In the genomic region with DNA sequence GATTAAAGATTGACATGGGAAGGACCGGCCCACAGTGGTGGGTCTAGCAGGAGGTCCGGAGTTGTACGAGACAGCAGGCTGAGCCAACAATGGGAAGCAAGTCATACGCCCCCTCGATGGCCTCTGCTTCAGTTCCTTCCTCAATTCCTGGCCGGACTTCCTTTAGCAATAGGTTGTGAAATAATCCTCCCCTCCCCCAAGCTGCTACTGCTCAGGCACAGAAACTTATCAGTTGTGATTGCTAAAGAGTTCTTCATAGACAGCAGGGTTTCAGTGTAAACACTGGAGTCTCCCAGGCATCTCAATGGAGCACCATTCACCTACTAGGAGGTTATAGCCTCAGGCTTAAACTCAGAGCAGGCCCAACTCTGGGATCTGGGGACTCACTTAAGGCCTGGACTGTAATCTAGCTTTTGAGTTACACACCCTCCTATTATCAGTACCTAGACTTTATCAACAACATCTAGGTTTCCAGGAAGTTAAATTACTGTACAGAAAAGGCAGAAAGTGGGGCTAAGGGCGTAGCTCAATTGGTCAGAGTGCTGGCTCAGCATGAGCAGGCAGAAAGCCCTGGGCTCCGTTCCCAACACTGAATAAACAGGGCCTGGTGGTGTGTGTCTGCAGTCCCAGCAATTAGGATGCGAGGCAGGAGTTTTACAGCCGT, we compare ENCODE assay signal across 8 mouse cellular contexts.
DNase-seq lines count a peak whose midpoint lies in the region; ATAC-seq and TF ChIP-seq lines count a peak whose summit lies in the region.

No protein-coding gene starts in this region.

- H3K9me3 ChIP-seq in forebrain, embryonic 15.5 days, result no peaks in the 10 kb centered on the region
- no peaks in the 10 kb centered on the region for H3K9me3 ChIP-seq in lung, postnatal 0 days (ENCODE audit: low read length)

- peak; percentile 83 for ATAC-seq in forebrain, embryonic 15.5 days (replicated peaks)
- ATAC-seq in lung, postnatal 0 days, result peak; percentile 90

- TF ChIP-seq CTCF in lung, postnatal 0 days (IDR thresholded peaks at IDR 0.05), result peak; percentile 12; the same call in 1 of the 2 replicates

- H3K4me2 ChIP-seq in forebrain, embryonic 15.5 days (replicated peaks), result no peak overlapping the region
- H3K4me2 ChIP-seq in lung, postnatal 0 days (replicated peaks; ENCODE audit: low read depth, low read length), result no peak overlapping the region

- H3K27me3 ChIP-seq in forebrain, embryonic 15.5 days, result no peaks in the 10 kb centered on the region
- no peaks in the 10 kb centered on the region for H3K27me3 ChIP-seq in lung, postnatal 0 days (replicated peaks; ENCODE audit: insufficient read depth, low read length)

- peaks cover 14% of the 10 kb centered on the region for H3K4me1 ChIP-seq in forebrain, embryonic 15.5 days
- peaks cover 10% of the 10 kb centered on the region for H3K4me1 ChIP-seq in lung, postnatal 0 days (ENCODE audit: insufficient read depth, low read depth, low read length)

- DNase-seq in ES-CJ7 (ENCODE audit: low read depth, low spot score), result peak; percentile 63
- peak; percentile 95 for DNase-seq in brain, adult 2 months (ENCODE audit: low read depth, low spot score)
- peak; percentile 76 for DNase-seq in heart, postnatal 4 days
- peak; percentile 59 to 62 for DNase-seq in layer of hippocampus, adult 8-10 months (ENCODE audit: low spot score in 2 of 2)
- DNase-seq in lung, postnatal 0 days (ENCODE audit: low spot score), result peak; percentile 96
- DNase-seq in right cerebral cortex, adult 2 months (ENCODE audit: low spot score in 2 of 2), result peak; percentile 36 to 64
- no peak for DNase-seq in thymus, postnatal 14 days

- peak overlapping the region; percentile 51 for H3K27ac ChIP-seq in forebrain, embryonic 15.5 days (replicated peaks)
- peak overlapping the region; percentile 77 for H3K27ac ChIP-seq in lung, postnatal 0 days (ENCODE audit: low read length)

- TF ChIP-seq EP300 in lung, postnatal 0 days (IDR thresholded peaks at IDR 0.05), result peak; percentile 92

- H3K4me3 ChIP-seq in forebrain, embryonic 15.5 days, result no peak overlapping the region
- no peak overlapping the region for H3K4me3 ChIP-seq in lung, postnatal 0 days (ENCODE audit: low read depth, low read length)

- 41% methylated on average over 10 of the region's 10 CpGs for WGBS in forebrain, embryonic 15.5 days
- WGBS in lung, postnatal 0 days, result 13% methylated on average over 10 of the region's 10 CpGs

- H3K36me3 ChIP-seq in forebrain, embryonic 15.5 days, result peaks cover 2% of the 10 kb centered on the region; the same call in 1 of the 2 replicates
- no peaks in the 10 kb centered on the region for H3K36me3 ChIP-seq in lung, postnatal 0 days (ENCODE audit: insufficient read depth, low read length)

- H3K9ac ChIP-seq in forebrain, embryonic 15.5 days (replicated peaks), result no peak overlapping the region
- H3K9ac ChIP-seq in lung, postnatal 0 days (replicated peaks; ENCODE audit: low read depth), result no peak overlapping the region
